8 mouse cellular contexts compared by ENCODE assay signal in the genomic region with DNA sequence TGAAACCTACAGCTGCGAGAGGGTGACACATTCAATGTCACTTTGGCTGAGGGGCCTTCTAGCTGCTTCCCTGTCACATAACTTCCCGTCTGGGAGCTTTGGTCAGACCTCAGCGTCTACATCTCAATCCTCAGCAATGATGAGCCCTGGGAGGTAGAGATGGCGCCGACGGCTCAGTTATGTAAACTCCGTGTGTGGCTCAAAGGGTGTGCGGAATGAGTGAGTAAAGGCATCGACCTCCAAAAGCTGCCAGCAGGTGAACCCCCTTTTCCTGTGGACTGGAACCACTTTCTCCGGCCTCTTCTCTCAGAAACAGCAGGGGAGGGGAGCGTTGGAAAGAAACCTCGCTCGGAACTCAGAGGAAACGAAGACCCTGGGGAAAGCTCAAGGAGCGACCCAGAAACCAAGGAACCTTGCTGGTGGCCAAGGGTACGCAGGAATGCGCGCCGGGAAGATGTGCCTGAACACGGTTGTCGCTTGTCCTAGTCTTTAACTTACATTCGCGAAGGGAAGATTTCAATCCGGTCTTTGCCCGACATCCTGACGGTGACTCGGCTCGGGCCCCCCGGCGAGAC. TPM values are rescaled to one million over a fixed set of nuclear protein-coding genes. Genes with fewer than 3 reads are reported as not detected.
DNase-seq lines count a peak whose midpoint lies in the region; ATAC-seq and TF ChIP-seq lines count a peak whose summit lies in the region.

No protein-coding gene starts in this region.

- no peaks in the 10 kb centered on the region for H3K27me3 ChIP-seq in heart, embryonic 16.5 days (ENCODE audit: control insufficient read depth, insufficient read depth, low read length)
- no peaks in the 10 kb centered on the region for H3K27me3 ChIP-seq in CH12.LX (replicated peaks)
- no peaks in the 10 kb centered on the region for H3K27me3 ChIP-seq in embryonic facial prominence, embryonic 11.5 days (ENCODE audit: control insufficient read depth, insufficient read depth, low read length)
- no peaks in the 10 kb centered on the region for H3K27me3 ChIP-seq in midbrain, embryonic 15.5 days (replicated peaks)

- H3K4me2 ChIP-seq in heart, embryonic 16.5 days (ENCODE audit: low read depth, low read length): peak overlapping the region; percentile 85
- peak overlapping the region; percentile 74 for H3K4me2 ChIP-seq in CH12.LX (ENCODE audit: insufficient read depth, low read depth, poor library complexity, severe bottlenecking)
- H3K4me2 ChIP-seq in embryonic facial prominence, embryonic 11.5 days (ENCODE audit: low read depth, low read length): peak overlapping the region; percentile 81
- peak overlapping the region; percentile 93 for H3K4me2 ChIP-seq in midbrain, embryonic 15.5 days

- H3K4me1 ChIP-seq in heart, embryonic 16.5 days (ENCODE audit: control insufficient read depth, insufficient read depth, low read length): peaks cover 20% of the 10 kb centered on the region
- H3K4me1 ChIP-seq in CH12.LX (ENCODE audit: control insufficient read depth in 1 of 2, insufficient read depth in 2 of 2): peaks cover 7 to 44% of the 10 kb centered on the region in 2 experiments; a peak in 3 of 4 replicates
- H3K4me1 ChIP-seq in embryonic facial prominence, embryonic 11.5 days (ENCODE audit: control insufficient read depth, insufficient read depth, low read length): no peaks in the 10 kb centered on the region
- H3K4me1 ChIP-seq in midbrain, embryonic 15.5 days: peaks cover 36% of the 10 kb centered on the region

- TF ChIP-seq POLR2A in CH12.LX (IDR thresholded peaks at IDR 0.05; ENCODE audit: low read depth, low read length): peak; percentile 44

- no peaks in the 10 kb centered on the region for H3K9me3 ChIP-seq in heart, embryonic 16.5 days (replicated peaks; ENCODE audit: control insufficient read depth, low read length)
- H3K9me3 ChIP-seq in CH12.LX (replicated peaks; ENCODE audit: low read length): no peaks in the 10 kb centered on the region
- H3K9me3 ChIP-seq in embryonic facial prominence, embryonic 11.5 days (replicated peaks; ENCODE audit: control insufficient read depth, low read length): no peaks in the 10 kb centered on the region
- no peaks in the 10 kb centered on the region for H3K9me3 ChIP-seq in midbrain, embryonic 15.5 days

- under 1% methylated on average over 30 of the region's 30 CpGs for WGBS in heart, embryonic 16.5 days
- under 1% methylated on average over 30 of the region's 30 CpGs for WGBS in embryonic facial prominence, embryonic 11.5 days
- WGBS in midbrain, embryonic 15.5 days: under 1% methylated on average over 30 of the region's 30 CpGs

- in situ Hi-C loops in CH12.LX (cut with MboI; ENCODE audit: low pct_ligation_motif_present, low pct_unique_long_range_greater_than_20kb, low sequenced_read_pairs): loop anchor here (25.0 kb wide), 1 partner anchor 649 kb away; no protein-coding TSS in a partner anchor

- ATAC-seq in heart, embryonic 16.5 days (replicated peaks; ENCODE audit: extremely low read depth, insufficient read depth, low FRiP score): no peak
- ATAC-seq in embryonic facial prominence, embryonic 11.5 days (replicated peaks; ENCODE audit: insufficient number of reproducible peaks, low FRiP score, low TSS enrichment, low read depth): no peak
- peak; percentile 7 for ATAC-seq in inflammation-experienced regulatory T-cells, adult 6 months
- peak; percentile 63 for ATAC-seq in midbrain, embryonic 15.5 days (replicated peaks)

- no peak for TF ChIP-seq EP300 in CH12.LX (IDR thresholded peaks at IDR 0.05; ENCODE audit: low read length)

- dilution Hi-C loops in CH12.LX (cut with MboI; ENCODE audit: extremely low pct_ligation_motif_present, extremely low pct_unique_long_range_greater_than_20kb, low sequenced_read_pairs): no loop called here

- peak overlapping the region; percentile 76 for H3K9ac ChIP-seq in heart, embryonic 16.5 days (ENCODE audit: low read length)
- H3K9ac ChIP-seq in CH12.LX (ENCODE audit: insufficient read depth, low read depth): peak overlapping the region; percentile 85
- H3K9ac ChIP-seq in embryonic facial prominence, embryonic 11.5 days (replicated peaks; ENCODE audit: low read length): peak overlapping the region; percentile 79
- peak overlapping the region; percentile 62 for H3K9ac ChIP-seq in midbrain, embryonic 15.5 days

- peak overlapping the region; percentile 59 for H3K27ac ChIP-seq in heart, embryonic 16.5 days (ENCODE audit: low read length)
- H3K27ac ChIP-seq in CH12.LX (ENCODE audit: insufficient read depth, low read depth): no peak overlapping the region
- H3K27ac ChIP-seq in embryonic facial prominence, embryonic 11.5 days (replicated peaks; ENCODE audit: low read depth, low read length): 0 out of 2 replicates have a peak overlapping the region, but pooled peaks have one; percentile 41
- H3K27ac ChIP-seq in midbrain, embryonic 15.5 days: peak overlapping the region; percentile 77

- H3K4me3 ChIP-seq in heart, embryonic 16.5 days (ENCODE audit: low read length): peak overlapping the region; percentile 91
- peak overlapping the region; percentile 74 to 85 (median 82) for H3K4me3 ChIP-seq in CH12.LX (replicated peaks in 1 of 3; ENCODE audit: low read depth in 2 of 3, low read length in 2 of 3, poor library complexity in 1 of 3)
- H3K4me3 ChIP-seq in embryonic facial prominence, embryonic 11.5 days (ENCODE audit: low read depth, low read length): peak overlapping the region; percentile 87
- H3K4me3 ChIP-seq in midbrain, embryonic 15.5 days: peak overlapping the region; percentile 95

- no peak for DNase-seq in heart, adult 8-10 months (ENCODE audit: low spot score)
- peak; percentile 41 for DNase-seq in CH12.LX (ENCODE audit: extremely low read depth)
- DNase-seq in embryonic facial prominence, embryonic 11.5 days (ENCODE audit: low spot score): no peak
- no peak for DNase-seq in retina, embryonic 14.5 days (ENCODE audit: low spot score)
- no peak for DNase-seq in adrenal gland, postnatal 25 days

- H3K36me3 ChIP-seq in heart, embryonic 16.5 days (ENCODE audit: control insufficient read depth, insufficient read depth): peaks cover 10% of the 10 kb centered on the region
- peaks cover 4 to 32% of the 10 kb centered on the region in 2 experiments for H3K36me3 ChIP-seq in CH12.LX (replicated peaks in 1 of 2; ENCODE audit: control insufficient read depth in 1 of 2, insufficient read depth in 1 of 2, low read length in 1 of 2)
- no peaks in the 10 kb centered on the region for H3K36me3 ChIP-seq in embryonic facial prominence, embryonic 11.5 days (replicated peaks; ENCODE audit: control insufficient read depth, insufficient read depth, low read depth, low read length)
- peaks cover 6% of the 10 kb centered on the region; the same call in 1 of the 2 replicates for H3K36me3 ChIP-seq in midbrain, embryonic 15.5 days (replicated peaks)

- no peak for TF ChIP-seq CTCF in CH12.LX (conservative IDR thresholded peaks at IDR 0.05 in 1 of 2, IDR thresholded peaks at IDR 0.05 in 1 of 2; ENCODE audit: low read depth in 2 of 2, low read length in 2 of 2)

- TF ChIP-seq RAD21 in CH12.LX (IDR thresholded peaks at IDR 0.05; ENCODE audit: low read depth, low read length): no peak

- peaks cover 49% of the 10 kb centered on the region for H3K79me2 ChIP-seq in CH12.LX (replicated peaks; ENCODE audit: control insufficient read depth, extremely low read depth, insufficient read depth, poor library complexity, severe bottlenecking)

TF ChIP-seq in CH12.LX, 34 proteins besides CTCF, POLR2A, EP300 and RAD21 (continues in another document):
- TF ChIP-seq ZMIZ1 (IDR thresholded peaks at IDR 0.05; ENCODE audit: low read depth, low read length): 0 out of 2 replicates have a peak, but pooled peaks have one; percentile 40
- TF ChIP-seq MAX (IDR thresholded peaks at IDR 0.05; ENCODE audit: low read length): peak; percentile 12; the same call in 1 of the 2 replicates
- TF ChIP-seq MXI1 (IDR thresholded peaks at IDR 0.05; ENCODE audit: low read depth, low read length): 0 out of 2 replicates have a peak, but pooled peaks have one; percentile 28
- TF ChIP-seq MAZ (IDR thresholded peaks at IDR 0.05; ENCODE audit: low read depth, low read length): no peak; the same call in 1 of the 2 replicates

RNA-seq across cellular contexts. Expression of a gene that starts 0.4 kb away (rescaled TPM):
- polyA plus RNA-seq in heart, embryonic 16.5 days (2015; fragmentation: Nextera tagmentation; extraction: Ambion mirVana): 68.0 and 84.8 TPM in 2 replicates
- total RNA-seq in heart, adult 8-10 months (2022): 10 to 100 TPM; 73.6 to 82.4 (median 74.8) TPM
- total RNA-seq in CH12.LX (2012; rRNA removed): 28.4 and 30.0 TPM in 2 replicates
- total RNA-seq in CH12.LX (2014; rRNA removed): 65.6 and 70.5 TPM in 2 replicates
- 39.2 and 74.0 TPM in 2 replicates for polyA plus RNA-seq in CH12.LX (2012; ENCODE audit: insufficient read length, low read depth)
- polyA plus RNA-seq in embryonic facial prominence, embryonic 11.5 days (2014; fragmentation: Nextera tagmentation; extraction: Ambion mirVana): 93.7 and 109 TPM in 2 replicates
- 100 to 1,000 TPM; 197 to 235 (median 223) TPM for polyA plus RNA-seq in inflammation-experienced regulatory T-cells, adult 6 months (2017; shearing (Covaris generic))
- 105 and 121 TPM in 2 replicates for polyA plus RNA-seq in midbrain, embryonic 15.5 days (2015; fragmentation: Nextera tagmentation; extraction: Ambion mirVana)
- total RNA-seq in adrenal gland, postnatal 25 days (2021): 71.8 and 76.4 TPM in 2 replicates

RNA-seq across cellular contexts. Expression of a gene that starts 0.6 kb away (rescaled TPM):
- 153 and 161 TPM in 2 replicates for polyA plus RNA-seq in heart, embryonic 16.5 days (2015; fragmentation: Nextera tagmentation; extraction: Ambion mirVana)
- total RNA-seq in heart, adult 8-10 months (2022): 10 to 100 TPM; 35.0 to 50.0 (median 45.0) TPM
- 124 and 170 TPM in 2 replicates for total RNA-seq in CH12.LX (2012; rRNA removed)
- total RNA-seq in CH12.LX (2014; rRNA removed): 351 and 442 TPM in 2 replicates
- polyA plus RNA-seq in CH12.LX (2012; ENCODE audit: insufficient read length, low read depth): 196 and 197 TPM in 2 replicates
- 289 and 292 TPM in 2 replicates for polyA plus RNA-seq in embryonic facial prominence, embryonic 11.5 days (2014; fragmentation: Nextera tagmentation; extraction: Ambion mirVana)
- polyA plus RNA-seq in inflammation-experienced regulatory T-cells, adult 6 months (2017; shearing (Covaris generic)): 100 to 1,000 TPM; 172 to 284 (median 198) TPM
- polyA plus RNA-seq in midbrain, embryonic 15.5 days (2015; fragmentation: Nextera tagmentation; extraction: Ambion mirVana): 132 and 135 TPM in 2 replicates
- 88.3 and 95.0 TPM in 2 replicates for total RNA-seq in adrenal gland, postnatal 25 days (2021)

RNA-seq across cellular contexts. Expression of a gene that starts 45.8 kb away (rescaled TPM):
- 2.3 and 2.4 TPM in 2 replicates for polyA plus RNA-seq in heart, embryonic 16.5 days (2015; fragmentation: Nextera tagmentation; extraction: Ambion mirVana)
- total RNA-seq in heart, adult 8-10 months (2022): under 1 TPM in 3 of 4 experiments, not detected in 1; 0.22 to 0.49 (median 0.38) TPM
- total RNA-seq in CH12.LX (2012; rRNA removed): 0.85 and 1.1 TPM in 2 replicates
- not detected in 2 replicates for total RNA-seq in CH12.LX (2014; rRNA removed)
- 0.30 TPM in 1 of 2 replicates, not detected in the other for polyA plus RNA-seq in CH12.LX (2012; ENCODE audit: insufficient read length, low read depth)
- polyA plus RNA-seq in embryonic facial prominence, embryonic 11.5 days (2014; fragmentation: Nextera tagmentation; extraction: Ambion mirVana): 3.2 and 3.4 TPM in 2 replicates
- under 1 TPM in 2 of 3 experiments, not detected in 1; 0.35 to 0.45 TPM for polyA plus RNA-seq in inflammation-experienced regulatory T-cells, adult 6 months (2017; shearing (Covaris generic))
- 1.5 and 2.0 TPM in 2 replicates for polyA plus RNA-seq in midbrain, embryonic 15.5 days (2015; fragmentation: Nextera tagmentation; extraction: Ambion mirVana)
- total RNA-seq in adrenal gland, postnatal 25 days (2021): not detected in 2 replicates

Comparison
In these comparisons a context has a peak if more than half of its experiments do, and no peak if none do; other contexts are left out.
1. ATAC-seq: peak in inflammation-experienced regulatory T-cells, adult 6 months (single experiment) and midbrain, embryonic 15.5 days (single experiment); none in heart, embryonic 16.5 days (single experiment) and embryonic facial prominence, embryonic 11.5 days (single experiment).
2. Peak in every context shown above with its lines, with median percentiles within 50 percentile points of each other: H3K4me2 ChIP-seq, H3K4me3 ChIP-seq and H3K9ac ChIP-seq.